Mouse (Mus musculus) hematopoietic stem cell, adult 5-6 weeks (primary cell): ENCODE measurements around the gene Ppm1h. TPM values are rescaled to one million over a fixed set of nuclear protein-coding genes. Genes with fewer than 3 reads are reported as not detected.

ENCODE experiments used
- ATAC-seq, 2 experiments: fragments of 125-278 bp in 1 of 2; replicated peaks in 1 of 2; 2 replicates each; pipeline ENCODE4 v1.8.0; 2016 to 2017; ENCODE audit warnings: inconsistent platforms in 2 of 2, mild to moderate bottlenecking in 2 of 2, moderate number of reproducible peaks in 2 of 2, low read depth in 1 of 2, moderate TSS enrichment in 1 of 2; ENCODE audit not compliant: low FRiP score in 2 of 2, poor library complexity in 2 of 2, severe bottlenecking in 2 of 2, insufficient read depth in 1 of 2, low TSS enrichment in 1 of 2
- total RNA-seq: library from RNA; stranded (forward); fragments of 172-1452, 232-1000 nt; gene quantifications from 2 replicates; pipeline ENCODE4 v1.2.3, GENCODE M21; 2017

Gene Ppm1h
- total RNA-seq, 1 experiment from 2014 or later = 23.1 TPM

DNA sequence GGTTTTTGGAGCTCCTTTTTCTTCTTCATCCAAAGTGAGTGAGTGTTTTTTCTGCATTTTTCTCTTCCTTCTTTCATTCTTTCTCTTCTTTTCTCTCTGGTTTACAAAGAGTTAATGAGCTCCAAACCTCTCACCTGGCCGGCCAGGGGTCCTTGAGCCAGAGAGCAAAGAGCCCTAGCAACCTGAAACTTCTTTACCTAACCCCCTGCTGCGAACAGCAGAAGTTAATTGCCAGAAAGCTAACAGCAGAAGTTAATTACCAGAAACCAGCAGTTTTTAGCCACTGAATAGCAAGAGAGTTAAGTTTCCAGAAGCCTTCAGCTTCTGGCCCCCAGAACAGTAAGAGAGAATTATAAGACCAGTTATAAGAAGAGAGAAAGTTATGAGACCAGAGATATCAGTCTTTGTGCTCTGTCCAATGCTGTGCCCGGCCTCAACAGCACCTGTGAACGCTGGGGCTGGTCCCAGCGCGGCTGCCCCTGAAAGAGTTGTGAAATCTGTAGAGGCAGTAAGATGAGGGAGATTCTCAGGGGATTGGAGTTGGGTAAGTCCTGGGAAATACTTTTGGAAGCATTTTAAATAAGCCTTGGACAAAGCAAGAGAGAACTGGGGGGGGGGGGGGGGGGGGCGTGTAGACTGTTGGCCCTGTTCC, 78.4 kb downstream of the Ppm1h start:
- no peak for ATAC-seq

DNA sequence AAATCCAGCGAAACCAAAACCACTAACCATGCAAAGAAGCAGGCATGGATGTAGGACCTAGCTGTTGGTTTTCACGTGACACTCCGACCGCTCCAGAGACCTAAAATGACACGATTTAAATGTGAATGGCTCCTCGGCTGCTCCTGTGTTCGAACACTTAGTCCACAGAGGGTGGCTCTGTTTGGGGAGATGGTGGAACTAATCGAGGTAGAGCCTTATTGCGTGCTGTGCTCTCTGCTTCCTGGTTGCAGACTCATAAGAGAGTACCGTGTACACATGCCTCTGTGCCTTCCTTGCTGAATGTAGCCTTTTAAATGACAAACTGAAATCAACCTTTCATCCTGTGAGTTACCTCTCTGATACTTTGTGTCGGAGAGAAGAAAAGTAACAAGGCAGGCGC, 79.2 kb downstream of the Ppm1h start:
- no peak for ATAC-seq

DNA sequence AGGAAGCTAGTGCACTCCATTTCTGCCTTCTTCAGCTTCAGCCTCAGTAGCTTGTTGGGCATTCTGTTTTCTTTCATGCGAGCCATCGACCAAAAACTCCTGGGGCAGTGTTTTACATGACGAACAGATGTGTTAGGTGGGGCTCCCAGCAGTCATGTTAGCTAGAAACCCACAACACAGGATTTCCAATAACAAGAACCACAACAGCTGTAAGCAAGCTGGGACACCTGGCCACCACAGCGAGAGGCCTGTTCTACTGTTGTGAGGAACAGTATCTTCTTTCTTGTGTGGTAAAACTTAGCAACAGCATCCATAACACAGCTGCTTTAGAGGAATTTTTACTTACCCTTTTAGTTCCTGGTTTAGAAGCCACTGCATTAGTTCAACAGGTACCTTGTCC, 79.8 kb downstream of the Ppm1h start:
- ATAC-seq = 0 out of 4 replicates have a peak, but pooled peaks of 1 of the 2 experiments have one; percentile 14

DNA sequence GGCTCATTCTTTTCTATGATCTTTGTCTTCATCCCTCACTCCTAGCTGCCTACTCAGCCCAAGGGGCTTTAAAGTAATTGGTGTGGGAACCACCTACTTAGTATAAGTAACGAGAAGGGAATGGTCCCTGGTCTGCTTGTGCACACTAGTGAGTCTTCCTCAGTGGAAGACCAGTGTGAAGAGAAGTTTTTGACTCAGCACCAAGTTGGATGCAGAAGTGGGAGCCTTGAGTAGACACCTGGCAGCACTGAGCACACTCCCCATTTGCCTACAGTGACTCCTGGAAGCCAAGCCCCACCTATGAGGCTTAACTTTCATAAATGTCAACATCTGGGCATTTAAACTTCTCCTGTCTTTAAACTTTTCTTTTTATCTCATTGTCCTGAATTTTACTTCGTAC, 81.2 kb downstream of the Ppm1h start:
- ATAC-seq = no peak

DNA sequence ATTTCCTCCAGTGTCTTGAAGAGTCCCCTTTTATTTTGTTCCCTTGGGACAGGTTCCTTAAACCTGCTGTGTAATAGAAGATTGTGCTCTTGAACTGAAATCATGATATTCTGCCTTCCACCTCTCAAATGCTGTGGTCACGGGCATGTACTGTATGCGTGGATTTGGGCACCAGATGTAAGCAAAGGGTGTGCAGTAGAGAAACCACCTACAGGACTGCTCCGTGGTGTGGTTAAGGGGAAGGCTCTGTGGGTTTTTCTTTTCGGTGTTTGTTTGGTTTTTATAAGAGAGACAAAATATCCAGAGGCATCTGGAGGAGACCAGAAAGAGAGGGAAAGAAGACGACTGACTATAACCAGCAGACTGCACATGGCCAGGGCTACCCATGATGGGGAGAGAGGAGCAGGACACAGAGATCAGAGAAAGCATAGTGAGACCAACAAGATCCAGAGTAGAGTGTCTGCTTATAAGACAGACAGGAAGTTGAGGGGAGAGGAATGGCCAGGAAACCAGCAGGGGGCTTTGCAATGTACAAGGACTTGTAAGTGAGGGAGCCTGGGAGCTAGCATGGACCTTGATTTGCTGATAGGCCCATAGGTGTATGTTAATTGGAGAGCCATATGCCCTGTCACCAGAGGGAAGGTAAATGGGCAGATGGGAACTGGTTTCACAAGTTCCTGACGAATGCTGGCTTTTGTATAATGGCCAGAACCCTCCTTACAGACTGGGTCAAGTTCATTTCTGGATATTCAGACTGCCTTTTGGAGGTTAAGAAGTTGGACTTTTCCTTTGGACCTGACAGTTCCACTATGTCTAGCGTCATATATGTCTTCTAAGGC, 82.1 kb downstream of the Ppm1h start:
- ATAC-seq = 0 out of 4 replicates have a peak, but pooled peaks of 1 of the 2 experiments have one; percentile 55

DNA sequence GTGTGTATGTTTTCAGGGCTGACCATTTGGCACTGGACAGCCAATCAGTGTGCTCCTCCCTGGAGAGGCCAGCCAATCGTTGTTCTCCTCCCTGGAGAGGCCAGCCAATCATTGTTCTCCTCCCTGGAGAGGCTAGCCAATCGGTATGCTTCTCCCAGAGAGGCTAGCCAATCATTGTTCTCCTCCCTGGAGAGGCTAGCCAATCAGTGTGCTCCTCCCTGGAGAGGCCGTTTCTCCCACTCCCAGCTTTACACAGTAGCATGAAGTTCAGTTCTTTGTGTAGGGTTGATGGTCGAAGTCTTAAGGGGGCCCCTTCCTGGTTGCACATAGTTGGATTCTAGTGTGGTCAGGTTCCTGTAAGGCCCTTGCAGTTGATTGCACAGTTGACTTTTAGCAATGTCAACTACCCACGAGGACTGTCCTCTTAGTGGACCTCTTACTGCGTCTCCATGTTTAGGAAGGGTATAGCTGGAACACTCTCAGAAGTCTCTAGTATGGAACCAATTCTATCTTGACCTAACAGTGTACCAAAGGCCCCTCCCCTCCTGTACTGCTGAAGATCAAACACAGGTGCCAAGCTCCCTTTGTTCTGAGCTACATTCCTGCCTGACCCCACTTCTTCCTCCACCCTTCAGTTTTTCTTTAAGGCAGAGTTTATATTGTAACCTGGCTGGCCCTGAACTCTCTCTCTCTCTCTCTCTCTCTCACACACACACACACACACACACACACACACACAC, 84.4 kb downstream of the Ppm1h start:
- peak in 1 of 2 experiments; percentile 52; a peak in 1 of 4 replicates for ATAC-seq

DNA sequence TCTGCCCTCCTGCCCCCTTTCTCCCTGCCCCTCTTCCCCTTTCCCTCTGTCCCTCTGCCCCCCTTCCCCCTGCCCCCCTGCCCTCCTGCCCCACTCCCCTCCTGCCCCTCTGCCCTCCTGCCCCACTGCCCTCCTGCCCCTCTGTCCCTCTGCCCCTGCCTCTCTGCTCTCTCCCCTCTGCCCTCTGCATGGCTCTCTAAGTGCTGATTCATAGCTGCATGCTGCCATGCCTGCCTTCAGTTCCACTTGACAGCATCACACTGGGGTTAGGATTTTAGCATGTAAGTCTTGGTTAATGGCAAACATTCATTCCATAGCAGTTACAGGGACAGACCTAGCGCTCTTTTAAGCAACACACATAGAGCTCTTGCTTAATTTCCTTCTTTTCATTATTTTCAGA, 85.0 kb downstream of the Ppm1h start:
- no peak for ATAC-seq

DNA sequence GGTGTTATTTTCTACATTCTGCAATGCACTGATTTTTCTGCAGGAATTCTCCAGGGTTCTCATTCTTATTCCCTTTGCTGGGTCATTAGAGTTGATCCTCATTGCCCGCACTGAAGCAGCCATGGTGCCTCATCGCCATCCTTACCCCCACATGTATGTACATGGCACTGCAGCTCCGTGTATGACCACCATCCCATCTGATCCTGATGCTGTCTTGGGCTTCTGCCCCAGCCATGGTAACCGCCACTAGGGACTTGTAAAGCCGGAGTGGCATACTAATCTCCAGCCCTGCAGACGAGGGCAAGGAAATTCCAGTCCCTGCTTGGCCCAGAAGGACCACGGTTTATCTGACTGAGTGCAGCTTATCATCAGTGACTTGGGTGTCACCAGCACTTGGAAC, 86.1 kb downstream of the Ppm1h start:
- no peak for ATAC-seq

DNA sequence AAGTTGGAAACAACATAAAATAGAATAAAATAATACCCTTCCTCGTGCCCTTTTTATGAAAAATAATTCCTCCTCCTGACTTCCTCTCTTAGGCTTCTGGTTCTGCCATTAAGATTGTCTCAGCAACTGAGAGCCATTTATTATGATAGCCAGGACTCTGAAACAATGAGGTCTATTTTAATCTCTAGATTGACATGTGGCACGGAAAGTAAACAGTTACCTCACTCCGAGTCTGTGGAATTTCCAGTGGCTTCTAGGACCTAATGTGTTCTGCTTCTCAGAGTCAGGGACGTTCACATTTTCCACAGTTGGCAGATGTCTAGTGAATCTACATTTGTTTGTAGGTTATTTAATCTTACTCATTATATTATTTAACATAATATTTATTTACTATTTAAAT, 87.0 kb downstream of the Ppm1h start:
- no peak for ATAC-seq

DNA sequence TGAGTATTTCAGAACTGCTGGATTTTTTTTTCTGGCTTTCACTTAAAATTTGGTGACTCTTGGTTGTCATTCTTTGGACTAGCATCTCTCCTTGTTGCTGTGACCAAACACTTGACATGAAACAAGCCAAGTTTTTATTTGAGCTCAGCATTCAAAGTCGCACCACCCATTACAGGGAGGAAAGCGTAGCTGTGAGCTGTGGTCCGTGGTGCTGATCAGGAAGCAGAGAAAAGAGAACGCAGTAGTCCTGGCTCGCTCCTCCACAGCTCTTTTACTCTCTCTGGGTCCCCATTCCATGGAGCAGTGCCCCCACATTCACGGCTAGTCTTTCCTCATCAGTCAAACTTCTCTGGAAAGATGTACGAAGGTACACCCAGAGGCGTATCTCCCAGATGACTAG, 87.4 kb downstream of the Ppm1h start:
- ATAC-seq = no peak

DNA sequence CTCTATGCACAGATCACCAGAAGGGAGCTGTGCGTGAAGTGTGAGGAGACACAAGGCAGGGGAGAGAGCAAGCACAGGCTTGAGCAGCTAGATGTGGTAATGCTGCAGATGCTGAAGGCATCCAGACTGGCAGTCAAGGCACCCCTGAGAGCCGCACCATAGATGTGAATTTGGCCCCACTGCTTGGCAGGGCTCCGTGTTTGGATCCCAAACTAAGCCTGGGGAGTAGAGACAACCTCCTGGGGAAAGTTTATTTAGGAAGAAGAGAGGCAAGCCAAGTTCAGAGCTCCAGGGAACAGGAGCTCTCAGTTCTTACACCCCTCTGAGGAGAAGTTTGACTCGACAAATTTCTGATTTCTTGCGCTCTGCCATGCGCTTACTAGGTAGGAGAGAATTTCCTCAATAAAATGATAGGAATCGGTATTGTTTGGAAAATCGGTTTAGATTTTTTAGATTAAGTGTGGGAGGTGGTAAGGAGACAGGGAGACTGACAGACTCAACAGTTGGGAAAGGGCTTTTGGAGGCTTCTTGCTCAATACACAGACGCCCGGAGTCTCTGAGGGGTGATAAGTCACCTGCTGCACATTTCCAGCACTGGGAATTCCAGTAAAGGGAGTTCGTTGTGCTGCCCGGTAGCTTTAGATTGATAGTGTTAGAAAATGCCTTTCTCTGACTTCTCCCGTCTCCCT, 89.8 kb downstream of the Ppm1h start:
- ATAC-seq = no peak

DNA sequence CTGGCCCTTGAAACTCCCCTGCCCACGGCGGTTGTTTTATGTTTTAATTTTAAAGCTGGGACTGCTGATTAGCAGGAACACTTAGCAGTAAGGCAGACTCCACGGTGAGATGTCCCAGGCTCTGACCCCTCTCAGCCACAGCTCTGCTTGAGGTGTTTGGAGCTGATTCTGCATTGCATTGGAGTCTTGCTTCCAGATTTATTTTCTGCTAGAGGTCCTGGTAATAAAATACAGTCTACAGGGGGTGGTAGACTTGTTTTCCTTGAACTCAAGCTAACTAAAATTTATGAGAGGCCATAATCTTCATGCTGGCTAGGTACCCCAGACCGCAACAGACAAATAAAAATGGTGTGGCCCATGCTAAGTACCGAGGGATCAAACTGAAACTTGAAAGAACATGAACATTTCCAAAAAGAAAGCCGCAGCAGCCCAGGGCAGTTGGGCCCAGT, 90.4 kb downstream of the Ppm1h start:
- no peak for ATAC-seq

DNA sequence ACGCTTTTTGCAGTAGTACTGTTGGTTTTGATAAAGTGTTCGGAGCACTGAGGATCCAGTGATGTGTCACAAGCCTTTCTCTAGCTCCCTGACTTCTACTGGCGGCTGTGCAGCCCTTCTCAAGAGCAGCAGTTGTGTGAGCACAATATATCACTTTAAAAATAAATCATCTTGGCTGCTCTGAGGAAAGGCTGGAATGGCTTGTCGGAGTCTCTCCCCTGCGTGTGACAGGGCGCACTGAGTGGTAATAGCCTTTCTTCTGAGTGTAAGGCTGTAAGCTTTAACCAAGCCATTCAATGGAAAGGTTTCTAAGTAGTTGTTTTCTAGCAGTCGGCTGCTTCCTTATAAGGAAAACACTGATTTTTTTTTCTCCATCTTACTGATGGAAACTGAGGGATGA, 91.8 kb downstream of the Ppm1h start:
- no peak for ATAC-seq

DNA sequence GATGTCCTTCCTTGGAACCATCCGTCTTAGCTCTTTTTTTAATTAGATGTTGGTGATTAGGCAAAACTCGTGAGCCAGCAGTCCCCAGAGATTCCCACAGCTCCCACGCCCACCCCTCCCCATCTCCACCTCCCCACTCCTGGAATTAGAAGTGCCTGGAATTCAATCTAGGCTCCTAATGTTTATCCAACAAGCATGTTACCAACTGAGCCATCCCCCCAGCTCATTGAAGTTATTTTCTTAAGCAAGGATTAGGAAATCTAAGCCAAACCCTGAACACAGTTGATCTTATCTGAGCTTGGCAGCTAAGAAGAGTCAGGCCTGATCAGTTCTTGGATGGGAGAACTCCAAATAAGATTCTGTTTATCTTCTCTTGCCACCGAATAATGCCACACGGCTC, 92.4 kb downstream of the Ppm1h start:
- no peak for ATAC-seq

DNA sequence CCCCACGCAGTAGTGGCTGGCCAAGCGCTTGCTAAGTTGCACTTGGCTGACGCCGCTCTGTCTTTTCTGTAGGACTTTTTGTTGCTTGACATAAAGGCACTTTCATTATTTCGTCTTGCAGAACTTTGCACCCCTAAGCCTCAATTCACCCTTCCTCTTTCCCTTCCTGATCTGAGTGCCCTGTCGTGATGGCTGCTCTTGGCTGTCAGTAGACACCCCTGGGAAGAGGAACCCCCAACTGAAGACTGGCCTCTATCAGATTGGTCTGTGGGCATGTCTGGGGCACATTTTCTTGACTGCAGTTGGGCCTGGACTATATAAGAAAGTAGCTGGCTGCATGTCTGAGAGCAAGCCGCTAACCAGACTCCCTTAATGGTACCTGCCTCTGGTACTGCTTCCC, 95.6 kb downstream of the Ppm1h start:
- ATAC-seq = peak; percentile 77 to 80

DNA sequence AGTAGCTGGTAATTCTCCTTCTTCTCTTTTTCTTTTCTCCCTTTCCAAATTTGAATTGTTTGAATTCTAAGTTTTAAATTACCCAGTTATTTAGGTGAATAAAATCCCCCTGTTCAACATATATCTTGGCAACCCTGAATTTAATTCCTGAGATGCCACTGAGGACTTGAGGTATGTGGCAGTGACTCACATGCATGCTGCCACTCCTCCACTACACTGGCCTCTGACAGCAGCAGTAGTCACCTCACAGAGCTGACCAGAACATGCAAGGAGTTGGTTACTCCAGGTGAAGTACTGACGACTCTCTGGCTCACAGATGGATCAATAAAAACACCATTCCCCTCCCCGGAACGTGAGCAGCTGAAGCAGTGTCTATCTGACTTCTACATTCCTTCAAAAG, 98.9 kb downstream of the Ppm1h start:
- no peak for ATAC-seq

DNA sequence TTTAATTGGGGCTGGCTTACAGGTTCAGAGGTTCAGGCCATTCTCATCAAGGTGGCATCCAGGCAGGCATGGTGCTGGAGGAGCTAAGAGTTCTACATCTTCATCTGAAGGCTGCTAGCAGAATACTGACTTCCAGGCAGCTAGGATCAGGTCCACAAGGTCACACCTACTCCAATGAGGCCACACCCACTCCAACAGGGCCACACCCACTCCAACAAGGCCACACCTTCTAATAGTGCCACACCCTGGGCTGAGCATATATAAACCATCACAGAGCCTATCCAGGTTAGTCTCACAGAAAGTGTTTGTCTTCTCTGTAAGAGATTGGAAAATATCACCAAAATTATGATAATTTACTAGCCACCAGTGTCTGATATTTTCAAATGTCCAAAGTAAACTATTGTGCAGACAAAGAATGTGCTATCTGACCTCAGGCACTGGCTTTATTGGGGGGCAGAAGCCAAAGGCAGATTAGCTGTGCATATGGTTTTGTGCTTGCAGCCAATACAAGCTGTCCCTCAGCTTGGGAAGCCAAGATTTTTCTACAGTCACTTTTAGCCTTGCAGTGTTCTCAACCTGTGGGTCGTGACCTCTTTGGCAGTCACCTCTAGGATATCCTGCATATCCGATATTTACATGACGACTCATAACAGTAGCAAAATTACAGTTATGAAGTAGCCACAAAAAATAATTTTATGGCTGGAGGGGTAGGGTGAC, 99.5 kb downstream of the Ppm1h start:
- ATAC-seq = no peak
